Mouse (Mus musculus) heart, postnatal 0 days (tissue): ENCODE measurements around the gene Tmem234. TPM values are rescaled to one million over a fixed set of nuclear protein-coding genes. Genes with fewer than 3 reads are reported as not detected.
A peak's percentile ranks its signal among the peaks of the same experiment; 100 is the strongest.

Source experiments
- ATAC-seq: fragments of 200-750 bp; cut with Nextera tagmentation; 2 replicates; pipeline ENCODE4 v1.8.0; 2017; ENCODE audit warnings: low read depth, moderate number of reproducible peaks, moderate library complexity; ENCODE audit not compliant: insufficient read depth
- DNase-seq: peaks from one replicate; pipeline ENCODE4 v3.0.0-alpha.2; 2016; ENCODE audit warnings: low spot score
- H3K27ac ChIP-seq: fragments of 300-500 bp; sonication (generic); 2 replicates; pipeline ENCODE4 v1.5.1; 2014; ENCODE audit warnings: low read depth, mild to moderate bottlenecking
- H3K27me3 ChIP-seq: fragments of 300-500 bp; sonication (generic); 2 replicates; pipeline ENCODE4 v1.6.1; 2014; ENCODE audit warnings: low read length, mixed read lengths; ENCODE audit not compliant: control insufficient read depth, insufficient read depth
- H3K36me3 ChIP-seq: fragments of 300-500 bp; sonication (generic); replicated peaks from 2 replicates; pipeline ENCODE4 v1.6.1; 2014; ENCODE audit warnings: low read length, mixed read lengths; ENCODE audit not compliant: control insufficient read depth, insufficient read depth
- H3K4me1 ChIP-seq: fragments of 300-500 bp; sonication (generic); 2 replicates; pipeline ENCODE4 v1.6.1; 2014; ENCODE audit warnings: antibody characterized with exemption; ENCODE audit not compliant: control insufficient read depth, insufficient read depth
- H3K4me2 ChIP-seq: fragments of 300-500 bp; sonication (generic); 2 replicates; pipeline ENCODE4 v1.6.1; 2014; ENCODE audit warnings: low read depth, mild to moderate bottlenecking, low read length, moderate library complexity
- H3K4me3 ChIP-seq: fragments of 300-500 bp; sonication (generic); 2 replicates; pipeline ENCODE4 v1.5.1; 2014; ENCODE audit warnings: low read depth, low read length
- H3K9ac ChIP-seq: fragments of 300-500 bp; sonication (generic); replicated peaks from 2 replicates; pipeline ENCODE4 v1.6.1; 2014; ENCODE audit warnings: low read depth, low read length, mixed read lengths
- H3K9me3 ChIP-seq: fragments of 300-500 bp; sonication (generic); replicated peaks from 2 replicates; pipeline ENCODE4 v1.6.1; 2016; ENCODE audit warnings: low read length; ENCODE audit not compliant: control insufficient read depth
- CTCF ChIP-seq: IDR thresholded peaks from 2 replicates; pipeline ENCODE4 v1.5.1; 2016; ENCODE audit warnings: antibody characterized with exemption, control low read depth, low read depth
- EP300 ChIP-seq: IDR thresholded peaks from 2 replicates; pipeline ENCODE4 v1.6.1; 2016; ENCODE audit warnings: antibody characterized with exemption, low read depth
- WGBS: fragments of 180-500 bp; shearing (Covaris S2); extraction: QIAGEN DNeasy Blood & Tissue Kit; methylation state at CpG from one replicate; pipeline ENCODE4 v1.1.7; 2014; 5-methylcytosine and 5-hydroxymethylcytosine counted together
- polyA plus RNA-seq: library from polyadenylated mRNA; unstranded; fragments of >200 nt; fragmentation: Nextera tagmentation; extraction: Ambion mirVana; gene quantifications from 2 replicates; pipeline ENCODE4 v1.2.1, GENCODE M21; 2015
- total RNA-seq: library from RNA; depleted of rRNA; stranded (reverse); fragments of >200 nt; gene quantifications from 2 replicates; pipeline ENCODE4 v1.2.3, GENCODE M21; 2014; ENCODE audit warnings: low replicate concordance

Gene Tmem234
- total and polyA plus RNA-seq, 2 experiments from 2014 or later: 115 to 161 TPM

DNA sequence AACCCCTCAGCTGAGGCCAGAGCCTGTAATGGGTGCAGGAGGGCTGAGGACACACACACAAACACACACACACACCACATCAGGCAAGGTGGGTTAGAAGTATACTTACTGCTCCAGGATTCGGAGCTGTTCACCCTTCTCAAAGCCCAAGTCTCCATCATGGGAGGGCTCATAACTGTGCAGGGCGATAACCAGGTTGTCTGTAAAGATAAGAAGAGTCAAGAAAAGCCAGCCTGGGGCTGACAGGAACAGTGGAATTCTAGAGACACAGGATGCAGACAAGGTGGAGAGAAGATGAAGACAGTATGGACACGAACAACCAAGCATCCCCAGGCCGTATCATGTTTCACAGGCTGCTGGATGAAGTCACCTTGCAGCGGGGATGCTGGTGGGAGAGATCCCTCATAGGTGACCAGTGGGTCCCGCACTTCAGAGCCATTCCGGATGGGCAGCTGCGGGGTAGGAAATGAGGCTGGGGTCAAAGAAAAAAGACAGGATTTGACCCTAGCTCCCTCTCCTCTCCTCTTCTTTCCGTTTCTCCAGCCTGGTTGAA lies 43.1 kb upstream of the Tmem234 start:
- H3K27ac ChIP-seq: peak overlapping the region; percentile 62; the same call in 1 of the 2 replicates
- no peak for ATAC-seq
- WGBS: 61% methylated on average over 9 of the region's 9 CpGs

DNA sequence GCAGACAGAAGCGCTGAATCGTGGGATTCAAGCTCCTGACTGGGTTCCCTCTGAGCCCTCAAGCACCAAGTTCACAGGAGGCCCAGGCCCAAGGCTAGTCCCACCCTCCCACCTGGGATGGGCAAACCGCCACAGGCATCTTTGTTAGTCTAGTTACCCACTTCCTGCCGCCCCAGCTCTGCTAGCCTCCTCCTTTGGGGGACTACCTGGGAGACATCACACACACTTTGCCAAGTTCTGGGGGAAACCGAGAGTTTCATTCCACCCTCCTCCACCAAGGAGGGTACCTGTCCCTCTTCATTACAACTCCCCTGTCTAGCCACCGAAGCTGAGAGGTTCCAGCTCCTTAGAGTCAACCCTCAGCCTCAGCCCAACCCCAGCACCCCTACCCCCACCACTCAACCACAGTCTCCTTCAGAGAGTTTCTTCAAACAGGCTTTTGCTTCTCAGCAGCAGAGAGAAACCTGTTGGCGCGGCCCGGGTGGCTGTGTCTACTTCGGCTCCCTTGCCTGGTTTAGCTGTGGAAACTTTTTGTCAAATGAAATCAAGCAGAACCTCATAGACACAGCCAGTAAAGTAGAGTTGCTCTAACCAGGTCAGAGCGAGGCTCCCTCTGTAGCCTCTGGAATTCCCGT lies 42.0 kb upstream of the Tmem234 start:
- no peaks in the 10 kb centered on the region for H3K36me3 ChIP-seq
- peak overlapping the region; percentile 56; the same call in 1 of the 2 replicates for H3K4me3 ChIP-seq
- TF ChIP-seq EP300 (no peak), CTCF (no peak)
- WGBS: 78% methylated on average over 12 of the region's 12 CpGs
- no peaks in the 10 kb centered on the region for H3K27me3 ChIP-seq
- ATAC-seq (no peak), DNase-seq (no peak)
- H3K4me2 ChIP-seq: no peak overlapping the region
- H3K9ac ChIP-seq: no peak overlapping the region
- H3K27ac ChIP-seq: peak overlapping the region; percentile 54; the same call in 1 of the 2 replicates
- no peaks in the 10 kb centered on the region for H3K9me3 ChIP-seq
- H3K4me1 ChIP-seq: peaks cover 13% of the 10 kb centered on the region

More for the DNA sequence above, 43.1 kb upstream of the Tmem234 start:
- H3K9me3 ChIP-seq: no peaks in the 10 kb centered on the region
- H3K9ac ChIP-seq: peak overlapping the region; percentile 48; the same call in 1 of the 2 replicates
- H3K27me3 ChIP-seq: no peaks in the 10 kb centered on the region
- peaks cover 13% of the 10 kb centered on the region for H3K4me1 ChIP-seq
- H3K36me3 ChIP-seq: no peaks in the 10 kb centered on the region
- H3K4me3 ChIP-seq: peak overlapping the region; percentile 56; the same call in 1 of the 2 replicates
- no peak for DNase-seq
- no peak for TF ChIP-seq EP300
- TF ChIP-seq CTCF: no peak
- H3K4me2 ChIP-seq: peak overlapping the region; percentile 85

DNA sequence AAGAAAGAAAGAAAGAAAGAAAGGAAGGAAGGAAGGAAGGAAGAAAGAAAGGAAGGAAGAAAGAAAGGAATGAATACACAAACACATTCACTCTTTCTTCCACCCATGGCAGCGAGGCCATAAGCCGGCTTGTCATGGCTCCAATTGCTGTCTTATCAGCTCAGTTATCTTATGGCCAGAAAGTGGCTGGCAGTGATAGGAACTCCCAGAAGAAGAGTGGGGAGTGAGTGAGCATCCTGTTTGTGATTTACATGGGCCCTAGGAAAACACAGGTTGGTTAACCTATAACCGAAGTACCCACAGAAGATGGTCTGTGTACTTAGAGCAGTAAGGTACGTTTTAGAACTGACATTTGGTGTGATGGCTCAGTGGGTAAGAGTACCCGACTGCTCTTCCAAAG lies 39.3 kb upstream of the Tmem234 start:
- Histone ChIP-seq H3K9me3 (no peaks in the 10 kb centered on the region), H3K4me3 (no peak overlapping the region), H3K27me3 (no peaks in the 10 kb centered on the region), H3K27ac (no peak overlapping the region), H3K4me1 (peaks cover 5% of the 10 kb centered on the region; the same call in 1 of the 2 replicates), H3K4me2 (no peak overlapping the region), H3K36me3 (no peaks in the 10 kb centered on the region), H3K9ac (no peak overlapping the region)
- WGBS: 75% methylated on average over 5 of the region's 5 CpGs
- ATAC-seq (no peak), DNase-seq (no peak)
- TF ChIP-seq EP300 (no peak), CTCF (no peak)

DNA sequence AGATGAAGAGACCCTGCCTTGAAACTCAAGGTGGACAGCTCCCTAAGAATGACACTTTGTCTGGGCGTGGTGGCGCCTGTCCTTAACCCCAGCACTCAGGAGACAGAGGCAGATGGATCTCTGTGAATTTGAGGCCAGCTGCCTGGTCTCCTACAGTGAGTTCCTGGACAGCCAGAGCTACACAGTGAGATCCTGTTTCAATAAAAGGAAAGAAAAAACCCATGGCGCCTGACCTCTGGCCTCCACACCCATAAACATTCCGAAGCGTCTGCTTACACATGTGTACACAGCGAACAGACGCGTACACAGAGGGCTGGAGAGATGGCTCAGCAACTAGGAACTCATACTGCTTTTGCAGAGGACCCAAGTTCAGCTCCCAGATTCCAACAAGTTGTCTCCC lies 36.8 kb upstream of the Tmem234 start:
- H3K27ac ChIP-seq: no peak overlapping the region
- H3K4me3 ChIP-seq: no peak overlapping the region
- 70% methylated on average over 8 of the region's 8 CpGs for WGBS
- no peak overlapping the region for H3K9ac ChIP-seq
- no peaks in the 10 kb centered on the region for H3K27me3 ChIP-seq
- no peaks in the 10 kb centered on the region for H3K36me3 ChIP-seq
- H3K9me3 ChIP-seq: no peaks in the 10 kb centered on the region
- no peak overlapping the region for H3K4me2 ChIP-seq
- H3K4me1 ChIP-seq: no peaks in the 10 kb centered on the region
- ATAC-seq: no peak
- DNase-seq: no peak
- TF ChIP-seq EP300 (no peak), CTCF (no peak)

DNA sequence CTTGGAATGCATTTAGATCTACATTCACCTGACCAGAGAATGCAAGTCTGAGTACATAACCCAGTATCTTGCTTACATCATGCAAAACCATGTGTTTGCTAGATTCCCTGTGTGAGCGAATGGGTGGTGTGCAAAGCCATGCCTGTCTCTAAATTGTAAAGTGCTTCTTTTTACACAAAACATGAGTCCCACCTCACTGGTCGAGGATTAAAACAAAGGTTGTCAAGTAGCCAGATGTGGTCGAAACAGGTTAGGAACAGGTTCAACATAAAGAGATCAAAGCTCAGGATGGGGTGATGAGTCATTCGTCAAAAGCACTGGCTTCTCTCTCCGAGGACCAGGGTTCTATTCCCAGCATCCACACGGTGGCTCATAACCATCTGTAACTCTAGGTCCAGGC lies 35.3 kb upstream of the Tmem234 start:
- ATAC-seq (no peak), DNase-seq (no peak)
- Histone ChIP-seq H3K36me3 (no peaks in the 10 kb centered on the region), H3K27me3 (no peaks in the 10 kb centered on the region), H3K4me1 (no peaks in the 10 kb centered on the region), H3K9ac (no peak overlapping the region), H3K4me2 (no peak overlapping the region), H3K9me3 (no peaks in the 10 kb centered on the region), H3K27ac (no peak overlapping the region), H3K4me3 (no peak overlapping the region)
- 70% methylated on average over 6 of the region's 6 CpGs for WGBS
- TF ChIP-seq EP300: no peak
- TF ChIP-seq CTCF: no peak

DNA sequence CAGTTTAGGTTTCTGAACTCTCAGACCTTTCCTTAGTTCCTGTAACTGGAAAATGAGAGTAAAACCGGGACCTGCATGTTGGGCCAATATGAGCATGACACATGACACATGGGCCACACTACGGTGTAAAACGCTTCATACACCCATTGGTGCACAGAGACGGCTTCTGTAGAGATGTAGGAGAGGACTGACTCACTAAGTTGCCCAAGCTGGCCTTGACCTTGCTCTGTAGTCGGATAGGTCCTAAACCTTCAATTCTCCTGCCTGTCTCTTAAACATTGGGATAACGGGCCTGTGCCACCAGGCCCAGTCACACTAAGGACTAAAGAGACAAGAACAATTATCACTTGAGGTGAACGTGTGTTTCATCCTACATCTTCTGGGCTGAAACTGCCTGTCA lies 32.1 kb upstream of the Tmem234 start:
- TF ChIP-seq EP300: no peak
- TF ChIP-seq CTCF: no peak
- 86% methylated on average over 7 of the region's 7 CpGs for WGBS
- H3K36me3 ChIP-seq: no peaks in the 10 kb centered on the region

More for the DNA sequence above, 32.1 kb upstream of the Tmem234 start:
- ATAC-seq: no peak
- H3K4me3 ChIP-seq: no peak overlapping the region
- H3K9me3 ChIP-seq: no peaks in the 10 kb centered on the region
- no peaks in the 10 kb centered on the region for H3K27me3 ChIP-seq
- H3K9ac ChIP-seq: no peak overlapping the region
- no peak overlapping the region for H3K4me2 ChIP-seq
- DNase-seq: no peak
- H3K4me1 ChIP-seq: 0 out of 2 replicates have a peak, but pooled peaks cover 6% of the 10 kb centered on the region
- no peak overlapping the region for H3K27ac ChIP-seq
